In genomic region chr2:129211255-129211654, GRCm38 (mm10) we compare ENCODE assay signal across 17 mouse cellular contexts. TPM values are rescaled to one million over a fixed set of nuclear protein-coding genes. Genes with fewer than 3 reads are reported as not detected.
DNase-seq lines count a peak whose midpoint lies in the region; ATAC-seq and TF ChIP-seq lines count a peak whose summit lies in the region.
"Had no signal": no experiment of that assay in that cellular context is flagged by ENCODE, and none has a peak within 500 bp of the region (broad histone marks: within the 10 kb centered on the region; RNA-seq: fewer than 3 reads in every experiment).

No protein-coding gene starts in this region.

- no peak overlapping the region for H3K4me2 ChIP-seq in hindbrain, postnatal 0 days (ENCODE audit: low read depth, low read length)
- no peak overlapping the region for H3K4me2 ChIP-seq in hindbrain, embryonic 14.5 days (replicated peaks)
- H3K4me2 ChIP-seq in liver, embryonic 12.5 days, result no peak overlapping the region
- no peak overlapping the region for H3K4me2 ChIP-seq in liver, embryonic 11.5 days
- H3K4me2 ChIP-seq: limb, embryonic 13.5 days had no signal

- peak overlapping the region; percentile 17; the same call in 1 of the 2 replicates for H3K27ac ChIP-seq in hindbrain, postnatal 0 days
- H3K27ac ChIP-seq in hindbrain, embryonic 14.5 days, result no peak overlapping the region
- H3K27ac ChIP-seq in liver, embryonic 12.5 days, result peak overlapping the region; percentile 88
- H3K27ac ChIP-seq in liver, embryonic 11.5 days (ENCODE audit: low read depth, low read length), result no peak overlapping the region
- H3K27ac ChIP-seq: limb, embryonic 13.5 days had no signal

- peak; percentile 53 for DNase-seq in hindbrain, postnatal 0 days (ENCODE audit: low spot score)
- DNase-seq in hindbrain, embryonic 14.5 days (ENCODE audit: low spot score), result no peak
- no peak for DNase-seq in liver, embryonic 11.5 days (ENCODE audit: low spot score)
- DNase-seq in Muller cell, postnatal 12 days (ENCODE audit: inconsistent ontology term), result peak; percentile 57
- peak; percentile 46 for DNase-seq in ZHBTc4 (ENCODE audit: low read depth, low spot score)
- DNase-seq in c-Kit-positive CD71-positive TER-119-positive erythroid progenitor cells, embryonic 14.5 days (ENCODE audit: low spot score), result no peak
- DNase-seq in cerebellum, postnatal 25 days, result no peak
- DNase-seq: adrenal gland, postnatal 14 days; heart, postnatal 4 days; retina, postnatal 1 day; thymus, postnatal 25 days had no signal

- no peaks in the 10 kb centered on the region for H3K4me1 ChIP-seq in hindbrain, postnatal 0 days (ENCODE audit: insufficient read depth, low read length)
- H3K4me1 ChIP-seq in hindbrain, embryonic 14.5 days (replicated peaks; ENCODE audit: control insufficient read depth, insufficient read depth, low read length), result no peaks in the 10 kb centered on the region
- H3K4me1 ChIP-seq in liver, embryonic 12.5 days, result peaks cover 98% of the 10 kb centered on the region
- H3K4me1 ChIP-seq in liver, embryonic 11.5 days (replicated peaks; ENCODE audit: control insufficient read depth, insufficient read depth, low read length), result peaks cover 13% of the 10 kb centered on the region
- H3K4me1 ChIP-seq: limb, embryonic 13.5 days had no signal

- peaks cover 55% of the 10 kb centered on the region for H3K36me3 ChIP-seq in hindbrain, postnatal 0 days (ENCODE audit: insufficient read depth, low read length)
- peaks cover 68% of the 10 kb centered on the region for H3K36me3 ChIP-seq in hindbrain, embryonic 14.5 days (replicated peaks; ENCODE audit: control insufficient read depth, insufficient read depth)
- H3K36me3 ChIP-seq in liver, embryonic 12.5 days, result peaks cover 80% of the 10 kb centered on the region
- peaks cover 40% of the 10 kb centered on the region for H3K36me3 ChIP-seq in liver, embryonic 11.5 days (ENCODE audit: control insufficient read depth, insufficient read depth, low read length)

- H3K27me3 ChIP-seq in hindbrain, postnatal 0 days (ENCODE audit: insufficient read depth, low read length), result no peaks in the 10 kb centered on the region
- no peaks in the 10 kb centered on the region for H3K27me3 ChIP-seq in hindbrain, embryonic 14.5 days (ENCODE audit: control insufficient read depth, insufficient read depth, low read length)
- H3K27me3 ChIP-seq in liver, embryonic 12.5 days (replicated peaks), result no peaks in the 10 kb centered on the region
- no peaks in the 10 kb centered on the region for H3K27me3 ChIP-seq in liver, embryonic 11.5 days (replicated peaks; ENCODE audit: control insufficient read depth, insufficient read depth, low read length)
- H3K27me3 ChIP-seq: limb, embryonic 13.5 days had no signal

- H3K9ac ChIP-seq in hindbrain, postnatal 0 days (replicated peaks; ENCODE audit: low read length), result no peak overlapping the region
- H3K9ac ChIP-seq in hindbrain, embryonic 14.5 days, result no peak overlapping the region
- no peak overlapping the region for H3K9ac ChIP-seq in liver, embryonic 12.5 days
- no peak overlapping the region for H3K9ac ChIP-seq in liver, embryonic 11.5 days (ENCODE audit: low read depth, low read length)
- H3K9ac ChIP-seq: limb, embryonic 13.5 days had no signal

- peak; percentile 35 for TF ChIP-seq CTCF in hindbrain, postnatal 0 days (IDR thresholded peaks at IDR 0.05; ENCODE audit: low read depth)

- ATAC-seq in hindbrain, postnatal 0 days, result peak; percentile 48
- ATAC-seq in hindbrain, embryonic 14.5 days (ENCODE audit: low FRiP score), result no peak
- ATAC-seq in liver, embryonic 12.5 days, result no peak
- no peak for ATAC-seq in liver, embryonic 11.5 days (replicated peaks; ENCODE audit: low FRiP score)
- ATAC-seq: forebrain, embryonic 16.5 days; intestine, embryonic 16.5 days had no signal

- WGBS in hindbrain, postnatal 0 days, result 44% methylated on average over 4 of the region's 4 CpGs
- 73% methylated on average over 4 of the region's 4 CpGs for WGBS in hindbrain, embryonic 14.5 days
- WGBS in liver, embryonic 12.5 days (ENCODE audit: insufficient replicate concordance), result 79% methylated on average over 4 of the region's 4 CpGs
- 85% methylated on average over 4 of the region's 4 CpGs for WGBS in liver, embryonic 11.5 days

- no peak overlapping the region for H3K4me3 ChIP-seq in hindbrain, postnatal 0 days (ENCODE audit: low read length)
- no peak overlapping the region for H3K4me3 ChIP-seq in hindbrain, embryonic 14.5 days (replicated peaks; ENCODE audit: low read length)
- no peak overlapping the region for H3K4me3 ChIP-seq in liver, embryonic 12.5 days
- H3K4me3 ChIP-seq in liver, embryonic 11.5 days (ENCODE audit: low read depth, low read length), result no peak overlapping the region
- H3K4me3 ChIP-seq: erythroblast, embryonic 14.5 days; limb, embryonic 13.5 days had no signal

- H3K9me3 ChIP-seq in hindbrain, postnatal 0 days (ENCODE audit: low read length), result no peaks in the 10 kb centered on the region
- no peaks in the 10 kb centered on the region for H3K9me3 ChIP-seq in hindbrain, embryonic 14.5 days (ENCODE audit: control insufficient read depth, low read length)
- no peaks in the 10 kb centered on the region for H3K9me3 ChIP-seq in liver, embryonic 12.5 days (replicated peaks)
- H3K9me3 ChIP-seq in liver, embryonic 11.5 days (ENCODE audit: control insufficient read depth, low read length), result no peaks in the 10 kb centered on the region
- H3K9me3 ChIP-seq: G1E; limb, embryonic 13.5 days had no signal

RNA-seq across cellular contexts. Expression of gene Slc20a1, which starts 12.7 kb away (rescaled TPM):
- 63.0 and 63.5 TPM in 2 replicates for total RNA-seq in hindbrain, postnatal 0 days (2014; rRNA removed)
- polyA plus RNA-seq in hindbrain, postnatal 0 days (2015; fragmentation: Nextera tagmentation; extraction: Ambion mirVana), result 40.6 and 41.6 TPM in 2 replicates
- 50.7 and 56.3 TPM in 2 replicates for polyA plus RNA-seq in hindbrain, embryonic 14.5 days (2014; fragmentation: Nextera tagmentation; extraction: Ambion mirVana)
- 76.2 and 78.4 TPM in 2 replicates for polyA plus RNA-seq in liver, embryonic 12.5 days (2016; fragmentation: Nextera tagmentation; extraction: Ambion mirVana)
- 69.5 and 71.8 TPM in 2 replicates for polyA plus RNA-seq in liver, embryonic 11.5 days (2014; fragmentation: Nextera tagmentation; extraction: Ambion mirVana)

Comparison
In these comparisons a context has a peak if more than half of its experiments do, and no peak if none do; other contexts are left out.
1. DNase-seq: peak in hindbrain, postnatal 0 days (single experiment), Muller cell, postnatal 12 days (single experiment) and ZHBTc4 (single experiment); none in hindbrain, embryonic 14.5 days (single experiment), liver, embryonic 11.5 days (single experiment), c-Kit-positive CD71-positive TER-119-positive erythroid progenitor cells, embryonic 14.5 days (single experiment) and cerebellum, postnatal 25 days (0 of 2).
2. H3K27ac ChIP-seq: peak in hindbrain, postnatal 0 days (single experiment) and liver, embryonic 12.5 days (single experiment); none in hindbrain, embryonic 14.5 days (single experiment) and liver, embryonic 11.5 days (single experiment).